Mouse (Mus musculus) small intestine, adult 2 months (tissue): ENCODE data around the gene Rln3. TPM values are rescaled to one million over a fixed set of nuclear protein-coding genes. Genes with fewer than 3 reads are reported as not detected.
"Not testable (repeated sequence)": the region's sequence is repeated elsewhere in the genome, so short reads cannot be mapped to it uniquely, and the experiment has no call there.

Experiments
- H3K27ac ChIP-seq: fragments of 200-500 bp; 2 replicates; pipeline ENCODE4 v1.5.1; 2012; ENCODE audit warnings: low read depth, low read length, control low read depth, inconsistent platforms; ENCODE audit not compliant: insufficient read depth
- H3K27me3 ChIP-seq: fragments of 200-500 bp; 2 replicates; pipeline ENCODE4 v1.6.1; 2012; ENCODE audit warnings: mild to moderate bottlenecking, moderate library complexity, low read length, inconsistent platforms; ENCODE audit not compliant: control insufficient read depth, insufficient read depth
- H3K36me3 ChIP-seq: fragments of 200-500 bp; 2 replicates; pipeline ENCODE4 v1.6.1; 2012; ENCODE audit warnings: mild to moderate bottlenecking, low read length, control low read depth, inconsistent platforms; ENCODE audit not compliant: control insufficient read depth, insufficient read depth
- H3K4me1 ChIP-seq: fragments of 200-500 bp; 2 replicates; pipeline ENCODE4 v1.6.1; 2012; ENCODE audit warnings: low read length, inconsistent platforms, mixed read lengths; ENCODE audit not compliant: control insufficient read depth, insufficient read depth, insufficient read length
- H3K4me3 ChIP-seq: fragments of 200-500 bp; 2 replicates; pipeline ENCODE4 v1.5.1; 2012; ENCODE audit warnings: low read depth, mild to moderate bottlenecking, control low read depth, inconsistent platforms, low read length, moderate library complexity
- CTCF ChIP-seq: fragments of 200-500 bp; IDR thresholded peaks from 2 replicates; pipeline ENCODE4 v1.5.1; 2012; ENCODE audit warnings: low read depth, mild to moderate bottlenecking, control low read depth, inconsistent platforms, low read length, moderate library complexity, mixed read lengths; ENCODE audit not compliant: insufficient replicate concordance, insufficient read length; ENCODE audit errors: extremely low read depth
- POLR2A ChIP-seq: fragments of 200-500 bp; IDR thresholded peaks from 2 replicates; pipeline ENCODE4 v1.6.1; 2012; ENCODE audit warnings: low read depth, mild to moderate bottlenecking, control low read depth, inconsistent platforms, low read length, moderate library complexity
- WGBS: fragments of 180-500 bp; shearing (Covaris S2); methylation state at CpG from one replicate; pipeline ENCODE4 v1.1.7; 2018; 5-methylcytosine and 5-hydroxymethylcytosine counted together
- polyA plus RNA-seq: library from polyadenylated mRNA; depleted of rRNA; stranded (reverse); fragments of >200 nt; gene quantifications from 2 replicates; pipeline ENCODE4 v1.2.3, GENCODE M21; 2012

Gene Rln3
- polyA plus RNA-seq, 1 experiment = 0.96 TPM

DNA sequence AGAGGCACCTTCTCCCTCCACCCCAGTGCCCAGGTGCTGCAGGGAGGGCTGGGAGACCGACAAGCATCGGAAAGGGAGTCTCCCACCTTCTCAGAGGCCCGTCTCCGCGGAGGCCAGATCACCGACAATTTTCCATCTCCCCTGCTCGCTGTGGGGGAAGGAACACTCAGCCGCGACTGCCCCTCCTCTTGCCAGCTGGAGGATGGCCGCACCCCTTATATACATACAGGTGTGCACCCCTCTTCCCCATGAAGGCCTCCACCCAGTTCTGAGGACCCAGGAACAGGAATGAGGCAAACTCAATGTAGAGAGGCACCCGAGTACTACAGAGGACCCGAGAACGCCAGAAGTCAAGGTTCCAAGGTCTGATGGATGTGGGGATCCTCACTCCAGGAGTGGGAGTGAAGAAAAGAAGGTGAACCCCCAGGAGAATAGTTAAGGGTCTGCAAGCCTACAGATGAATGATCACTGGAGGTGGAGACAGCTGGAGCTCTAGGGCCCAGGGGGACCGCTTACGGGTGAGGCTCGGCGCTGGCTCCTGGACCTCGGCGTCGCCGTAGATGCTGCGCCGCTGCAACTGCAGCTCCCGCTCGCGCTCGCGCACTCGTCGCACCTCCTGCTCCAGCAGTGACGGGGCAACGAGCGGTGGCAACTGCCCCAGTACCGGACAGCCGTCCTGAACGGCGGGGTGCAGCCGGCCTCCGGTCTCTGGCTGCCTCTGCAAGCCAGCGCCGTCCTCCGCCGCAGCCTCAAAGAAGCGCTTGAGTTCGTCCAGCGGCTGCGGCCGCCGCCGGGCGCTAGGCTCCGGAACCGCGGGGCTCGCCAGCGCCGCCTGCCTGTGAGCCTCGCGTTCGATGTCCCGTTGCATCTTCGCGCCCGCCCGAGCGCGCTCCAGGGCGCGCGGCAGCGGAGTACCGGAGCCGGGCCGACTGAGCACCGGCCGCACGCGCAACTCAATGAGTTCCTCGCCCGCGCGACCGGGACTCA, 33.9 kb downstream of the Rln3 start:
- Histone ChIP-seq H3K27me3 (peaks cover 25% of the 10 kb centered on the region), H3K36me3 (no peaks in the 10 kb centered on the region), H3K4me1 (peaks cover 12% of the 10 kb centered on the region), H3K27ac (no peak overlapping the region; the same call in 1 of the 2 replicates), H3K4me3 (peak overlapping the region; percentile 80)
- 1% methylated on average over 83 of the region's 83 CpGs for WGBS
- TF ChIP-seq CTCF = peak; percentile 53
- no peak for TF ChIP-seq POLR2A

GRCm38 (mm10) chr8:84009876-84010275, 34.9 kb downstream of the Rln3 start:
- peaks cover 25% of the 10 kb centered on the region for H3K27me3 ChIP-seq
- no peaks in the 10 kb centered on the region for H3K36me3 ChIP-seq
- peaks cover 12% of the 10 kb centered on the region for H3K4me1 ChIP-seq
- no peak overlapping the region for H3K4me3 ChIP-seq
- under 1% methylated on average over 11 of the region's 11 CpGs for WGBS
- no peak for TF ChIP-seq POLR2A
- TF ChIP-seq CTCF = peak; percentile 94
- H3K27ac ChIP-seq = no peak overlapping the region

- 57% methylated on average over 7 of the region's 7 CpGs for WGBS
- Histone ChIP-seq H3K4me3 (no peak overlapping the region), H3K27ac (no peak overlapping the region), H3K27me3 (peaks cover 25% of the 10 kb centered on the region), H3K4me1 (peaks cover 12% of the 10 kb centered on the region), H3K36me3 (no peaks in the 10 kb centered on the region)
- TF ChIP-seq CTCF = no peak
- TF ChIP-seq POLR2A = no peak
These were observed 36.4 kb downstream of the Rln3 start for GRCm38 (mm10) chr8:84008362-84008761.

GRCm38 (mm10) chr8:84005502-84005901, 39.3 kb downstream of the Rln3 start:
- not testable (repeated sequence) for H3K27ac ChIP-seq, H3K4me3 ChIP-seq, H3K4me1 ChIP-seq, H3K27me3 ChIP-seq, H3K36me3 ChIP-seq
- 87% methylated on average over 7 of the region's 7 CpGs for WGBS

DNA sequence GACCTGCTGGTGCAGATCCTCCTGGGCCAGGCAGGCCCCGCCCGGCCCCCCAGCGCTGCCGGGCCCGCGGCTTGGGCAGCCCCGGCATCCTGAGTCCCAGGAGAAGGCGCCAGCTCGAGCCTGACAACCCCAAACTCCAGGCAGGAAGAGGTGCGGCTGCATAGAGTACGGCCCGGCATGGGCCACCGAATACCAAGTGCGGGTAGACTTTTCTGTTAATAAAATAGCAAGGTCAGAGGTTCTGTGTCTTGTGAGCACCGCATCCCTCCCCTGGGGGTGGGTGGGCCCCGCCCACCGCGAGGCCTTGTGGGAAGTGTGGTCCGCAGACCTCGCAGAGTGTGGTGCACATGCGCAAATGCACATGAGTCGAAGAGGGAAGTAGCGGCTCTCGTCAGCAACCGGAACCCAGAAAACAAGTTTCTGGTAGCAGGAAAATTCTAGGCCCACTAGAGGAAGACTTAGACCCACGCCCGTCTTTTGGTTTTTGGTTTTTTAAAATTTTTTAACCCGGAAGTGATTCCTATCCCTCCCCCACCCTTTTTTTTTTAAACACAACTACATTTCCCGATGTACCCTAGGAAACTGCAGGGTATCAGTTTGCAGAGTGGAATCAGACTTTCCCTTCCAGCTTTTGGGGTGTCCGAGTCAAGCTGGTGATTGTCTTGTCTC, 40.1 kb downstream of the Rln3 start:
- Histone ChIP-seq H3K27ac (peak overlapping the region; percentile 48), H3K27me3 (no peaks in the 10 kb centered on the region), H3K36me3 (peaks cover 4% of the 10 kb centered on the region), H3K4me1 (peaks cover 5% of the 10 kb centered on the region; the same call in 1 of the 2 replicates), H3K4me3 (peak overlapping the region; percentile 77)
- under 1% methylated on average over 30 of the region's 30 CpGs for WGBS
- TF ChIP-seq CTCF (no peak), POLR2A (peak; percentile 68; the same call in 1 of the 2 replicates)

GRCm38 (mm10) chr8:84003612-84004246, 41.1 kb downstream of the Rln3 start:
- WGBS = 67% methylated on average over 6 of the region's 6 CpGs
- H3K27ac ChIP-seq = peak overlapping the region; percentile 42
- TF ChIP-seq POLR2A (no peak), CTCF (no peak)
- H3K36me3 ChIP-seq = peaks cover 4% of the 10 kb centered on the region
- H3K4me1 ChIP-seq = peaks cover 12% of the 10 kb centered on the region
- no peaks in the 10 kb centered on the region for H3K27me3 ChIP-seq
- peak overlapping the region; percentile 23; the same call in 1 of the 2 replicates for H3K4me3 ChIP-seq

DNA sequence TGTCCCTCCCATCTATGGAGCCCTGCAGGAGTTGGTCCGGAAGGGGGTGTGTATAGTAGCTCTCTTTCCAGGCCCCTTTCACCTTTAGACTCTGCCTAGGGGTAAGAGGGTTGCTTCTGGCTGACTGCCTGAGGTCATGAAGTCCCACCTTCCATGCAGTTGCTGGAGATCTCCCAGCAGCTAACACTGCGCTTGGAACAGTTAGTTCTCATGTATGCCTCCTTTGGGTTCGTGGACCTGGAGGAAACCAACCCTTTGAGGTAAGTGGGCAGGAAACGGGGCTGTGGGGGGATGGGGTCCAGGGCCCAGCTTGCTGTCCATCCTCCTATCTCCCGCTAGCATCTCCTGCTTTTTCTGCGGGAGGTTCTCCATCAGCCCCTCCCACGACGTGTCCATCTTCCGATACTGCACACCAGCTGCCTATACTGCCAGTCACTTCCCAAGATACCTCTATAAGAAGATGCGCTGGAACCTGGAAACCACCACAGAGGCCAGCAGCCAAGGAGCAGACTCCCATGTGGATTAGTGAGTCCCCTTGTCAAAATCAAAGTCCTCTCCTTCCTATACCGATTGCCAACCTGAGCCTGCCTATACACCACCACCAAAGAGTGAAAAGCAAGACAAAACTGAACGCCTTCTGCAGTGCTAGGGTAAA, 41.7 kb downstream of the Rln3 start:
- Histone ChIP-seq H3K4me1 (peaks cover 12% of the 10 kb centered on the region), H3K27me3 (no peaks in the 10 kb centered on the region), H3K4me3 (no peak overlapping the region; the same call in 1 of the 2 replicates), H3K27ac (no peak overlapping the region), H3K36me3 (peaks cover 4% of the 10 kb centered on the region)
- no peak for TF ChIP-seq CTCF
- WGBS = 74% methylated on average over 12 of the region's 12 CpGs
